Mouse (Mus musculus): ENCODE results near the gene Mmp8. TPM values are rescaled to one million over a fixed set of nuclear protein-coding genes. Genes with fewer than 3 reads are reported as not detected.

Mmp8 gene
- polyA plus RNA-seq, 1 experiment from 2014 or later, result 0.26 TPM

GRCm38 (mm10) chr9:7567376-7567775 lies 9.1 kb downstream of the Mmp8 start:
- WGBS, result 68% methylated on average over 7 of the region's 7 CpGs
- Histone ChIP-seq H3K27ac (replicated peaks) (no peak overlapping the region), H3K9ac (no peak overlapping the region), H3K36me3 (no peaks in the 10 kb centered on the region), H3K4me3 (no peak overlapping the region), H3K9me3 (no peaks in the 10 kb centered on the region), H3K4me1 (replicated peaks) (no peaks in the 10 kb centered on the region), H3K4me2 (no peak overlapping the region), H3K27me3 (no peaks in the 10 kb centered on the region)
- no peak for ATAC-seq (ENCODE audit: low FRiP score, low read depth)

DNA sequence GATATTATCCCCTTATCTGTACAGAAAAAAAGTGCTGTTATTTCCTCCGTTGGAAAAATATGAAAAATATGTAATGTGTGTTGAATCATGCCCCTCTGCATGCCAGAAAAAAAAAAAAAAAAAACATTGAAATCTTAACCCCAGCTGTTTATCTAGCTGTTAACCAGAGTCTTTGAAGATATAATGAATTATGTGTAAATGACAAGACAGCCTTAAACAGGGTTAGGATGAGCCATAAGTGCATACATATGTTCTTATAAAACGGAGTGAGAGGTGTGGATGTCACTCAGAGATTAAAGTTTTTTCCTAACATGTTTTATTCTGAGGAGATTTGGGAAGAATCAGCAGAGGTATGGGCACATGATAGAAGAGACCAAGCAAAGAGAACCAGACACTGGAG lies 9.7 kb downstream of the Mmp8 start:
- Histone ChIP-seq H3K27me3 (no peaks in the 10 kb centered on the region), H3K36me3 (no peaks in the 10 kb centered on the region), H3K4me2 (no peak overlapping the region), H3K9ac (no peak overlapping the region), H3K9me3 (no peaks in the 10 kb centered on the region), H3K27ac (replicated peaks) (no peak overlapping the region), H3K4me3 (no peak overlapping the region), H3K4me1 (replicated peaks) (no peaks in the 10 kb centered on the region)
- no peak for ATAC-seq (ENCODE audit: low FRiP score, low read depth)
- 73% methylated on average over 2 of the region's 2 CpGs for WGBS

DNA sequence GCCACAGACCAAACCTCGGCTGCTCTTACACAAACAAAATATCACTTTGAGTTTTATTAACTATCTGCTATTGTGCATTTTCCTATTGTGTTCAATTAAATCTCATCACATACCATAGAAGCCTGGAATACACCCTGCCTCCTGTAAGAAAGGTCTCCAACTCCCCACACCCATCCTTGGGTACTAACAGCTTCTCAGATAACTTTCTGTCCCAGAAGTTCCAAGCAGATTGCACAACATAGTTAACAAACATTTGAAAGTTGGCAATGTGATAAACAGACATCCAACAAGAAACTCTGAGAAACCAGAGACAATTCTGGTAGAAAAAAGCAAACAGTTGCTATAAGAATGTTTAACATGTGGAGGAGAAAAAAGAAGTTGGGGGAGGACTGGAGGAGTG lies 12.2 kb downstream of the Mmp8 start:
- no peak overlapping the region for H3K4me2 ChIP-seq
- H3K4me1 ChIP-seq (replicated peaks), result no peaks in the 10 kb centered on the region
- no peak overlapping the region for H3K9ac ChIP-seq
- no peaks in the 10 kb centered on the region for H3K36me3 ChIP-seq
- WGBS, result 93% methylated on average over 1 of the region's 1 CpGs
- no peak overlapping the region for H3K27ac ChIP-seq (replicated peaks)
- no peak for ATAC-seq (ENCODE audit: low FRiP score, low read depth)
- no peaks in the 10 kb centered on the region for H3K27me3 ChIP-seq
- no peak overlapping the region for H3K4me3 ChIP-seq
- no peaks in the 10 kb centered on the region for H3K9me3 ChIP-seq

GRCm38 (mm10) chr9:7571162-7571561 lies 12.9 kb downstream of the Mmp8 start, which contains the start of gene Mmp27:
TSS of gene Mmp27 (plus strand) at chr9:7571396.
- H3K9me3 ChIP-seq, result no peaks in the 10 kb centered on the region
- H3K27ac ChIP-seq (replicated peaks), result no peak within 1 kb of the TSS
- no peaks in the 10 kb centered on the region for H3K27me3 ChIP-seq
- H3K4me1 ChIP-seq (replicated peaks), result no peaks in the 10 kb centered on the region
- ATAC-seq (ENCODE audit: low FRiP score, low read depth), result no peak
- H3K4me3 ChIP-seq, result no peak within 1 kb of the TSS
- no peaks in the 10 kb centered on the region for H3K36me3 ChIP-seq
- 84% methylated on average over 4 of the region's 4 CpGs for WGBS
- H3K9ac ChIP-seq, result no peak within 1 kb of the TSS
- no peak within 1 kb of the TSS for H3K4me2 ChIP-seq

DNA sequence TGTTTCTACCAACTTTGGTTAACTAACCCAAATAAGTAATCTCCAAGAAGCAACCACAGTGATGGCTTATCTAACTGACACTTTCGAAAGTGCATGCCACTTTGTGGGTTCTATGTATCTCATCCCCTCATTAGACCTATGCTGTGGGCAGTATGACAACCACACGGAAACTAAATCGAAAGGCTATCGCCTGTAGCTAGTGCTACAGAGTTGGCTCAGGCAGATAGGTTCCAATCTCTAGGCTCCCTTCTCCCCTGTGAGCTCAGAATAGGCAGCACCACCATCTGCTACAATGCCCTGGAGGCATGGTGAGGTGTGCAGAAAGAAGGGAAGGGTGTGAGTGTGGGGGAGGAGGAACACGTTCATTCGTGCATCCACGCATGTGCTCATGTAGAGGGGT lies 13.9 kb downstream of the Mmp8 start:
- no peaks in the 10 kb centered on the region for H3K36me3 ChIP-seq
- no peak overlapping the region for H3K4me3 ChIP-seq
- 91% methylated on average over 7 of the region's 7 CpGs for WGBS
- H3K27ac ChIP-seq (replicated peaks), result no peak overlapping the region
- no peak for ATAC-seq (ENCODE audit: low FRiP score, low read depth)
- H3K27me3 ChIP-seq, result no peaks in the 10 kb centered on the region
- no peak overlapping the region for H3K9ac ChIP-seq
- no peaks in the 10 kb centered on the region for H3K4me1 ChIP-seq (replicated peaks)
- no peaks in the 10 kb centered on the region for H3K9me3 ChIP-seq
- H3K4me2 ChIP-seq, result no peak overlapping the region

GRCm38 (mm10) chr9:7572663-7573308 lies 14.5 kb downstream of the Mmp8 start:
- no peaks in the 10 kb centered on the region for H3K36me3 ChIP-seq
- no peak overlapping the region for H3K9ac ChIP-seq
- no peak overlapping the region for H3K4me3 ChIP-seq
- no peaks in the 10 kb centered on the region for H3K4me1 ChIP-seq (replicated peaks)
- no peak overlapping the region for H3K4me2 ChIP-seq
- no peaks in the 10 kb centered on the region for H3K27me3 ChIP-seq
- ATAC-seq (ENCODE audit: low FRiP score, low read depth), result no peak
- no peaks in the 10 kb centered on the region for H3K9me3 ChIP-seq
- 76% methylated on average over 2 of the region's 2 CpGs for WGBS
- H3K27ac ChIP-seq (replicated peaks), result no peak overlapping the region

DNA sequence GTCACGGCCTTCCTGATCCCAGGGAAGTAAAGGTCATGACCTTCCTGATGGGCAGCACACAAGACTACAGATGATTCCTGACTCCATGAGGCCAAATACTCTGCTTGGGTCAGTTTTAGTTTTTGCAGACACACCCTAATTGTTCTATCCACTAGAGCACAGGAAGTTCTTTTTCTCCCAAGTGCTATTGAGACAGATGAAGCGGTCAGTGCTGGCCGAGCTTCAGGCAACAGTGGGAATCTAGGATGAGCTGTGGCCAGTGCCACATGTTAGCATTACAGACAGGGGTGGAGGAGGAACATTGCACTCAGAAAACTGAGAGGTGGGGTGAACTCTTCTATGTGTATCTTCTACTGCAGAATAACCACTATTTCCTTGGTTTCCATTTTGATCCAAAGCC lies 17.3 kb downstream of the Mmp8 start:
- Histone ChIP-seq H3K27ac (replicated peaks) (no peak overlapping the region), H3K4me2 (no peak overlapping the region), H3K9me3 (no peaks in the 10 kb centered on the region), H3K36me3 (no peaks in the 10 kb centered on the region), H3K4me1 (replicated peaks) (no peaks in the 10 kb centered on the region), H3K4me3 (no peak overlapping the region), H3K9ac (no peak overlapping the region), H3K27me3 (no peaks in the 10 kb centered on the region)
- WGBS, result 72% methylated on average over 3 of the region's 3 CpGs
- ATAC-seq (ENCODE audit: low FRiP score, low read depth), result no peak

DNA sequence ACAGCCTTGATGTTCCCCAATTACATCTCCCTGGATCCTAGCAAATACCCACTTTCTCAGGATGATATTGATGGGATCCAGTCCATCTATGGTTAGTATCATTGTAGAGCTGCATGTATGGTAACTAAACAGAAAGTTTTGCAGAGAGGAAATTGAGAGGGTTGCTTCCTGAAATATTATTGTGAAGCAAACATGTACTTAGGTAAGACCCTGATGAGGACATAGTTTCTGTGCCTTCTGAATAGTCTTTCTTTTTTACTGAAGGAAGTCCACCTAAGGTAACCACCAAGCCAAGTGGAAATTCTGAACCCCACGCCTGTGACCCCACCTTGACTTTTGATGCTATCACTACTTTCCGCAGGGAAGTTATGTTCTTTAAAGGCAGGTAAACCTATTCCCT lies 19.1 kb downstream of the Mmp8 start:
- no peak for ATAC-seq (ENCODE audit: low FRiP score, low read depth)
- Histone ChIP-seq H3K27ac (replicated peaks) (no peak overlapping the region), H3K4me1 (replicated peaks) (no peaks in the 10 kb centered on the region), H3K4me2 (no peak overlapping the region), H3K4me3 (no peak overlapping the region), H3K36me3 (no peaks in the 10 kb centered on the region), H3K9me3 (no peaks in the 10 kb centered on the region), H3K9ac (no peak overlapping the region), H3K27me3 (no peaks in the 10 kb centered on the region)
- 92% methylated on average over 2 of the region's 2 CpGs for WGBS

- no peak for ATAC-seq (ENCODE audit: low FRiP score, low read depth)
- Histone ChIP-seq H3K9ac (no peak overlapping the region), H3K4me1 (replicated peaks) (no peaks in the 10 kb centered on the region), H3K27me3 (no peaks in the 10 kb centered on the region), H3K4me2 (no peak overlapping the region), H3K9me3 (no peaks in the 10 kb centered on the region), H3K27ac (replicated peaks) (no peak overlapping the region), H3K36me3 (no peaks in the 10 kb centered on the region), H3K4me3 (no peak overlapping the region)
- 81% methylated on average over 8 of the region's 8 CpGs for WGBS
Measured at GRCm38 (mm10) chr9:7590063-7590462, 31.8 kb downstream of the Mmp8 start.

DNA sequence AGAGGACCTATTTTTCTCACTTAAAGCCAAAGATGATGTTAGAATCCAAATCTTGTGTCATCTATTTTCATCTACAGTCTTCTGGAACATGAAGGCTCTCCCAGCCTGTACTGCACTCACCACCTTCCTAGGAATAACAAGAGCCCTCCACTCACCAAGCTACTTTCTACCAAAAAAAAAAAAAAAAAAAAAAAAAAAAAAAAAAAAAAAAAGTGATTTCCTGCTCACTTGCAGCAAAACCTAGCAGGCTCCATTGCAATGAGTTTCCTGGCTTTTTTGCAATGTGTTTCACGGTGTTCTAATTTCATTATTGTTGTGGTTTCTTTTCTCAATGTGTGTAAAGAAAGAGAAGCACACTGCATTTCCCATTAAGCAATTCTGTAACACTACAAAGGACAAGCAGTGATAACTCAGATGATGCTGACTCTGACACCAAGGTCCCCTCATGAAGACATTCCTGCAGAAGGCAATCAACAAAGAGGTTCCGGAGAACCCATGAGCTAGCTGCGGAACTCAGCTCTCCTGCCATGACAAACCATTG lies 35.1 kb downstream of the Mmp8 start:
- Histone ChIP-seq H3K4me3 (no peak overlapping the region), H3K27ac (replicated peaks) (no peak overlapping the region), H3K9ac (no peak overlapping the region), H3K4me2 (no peak overlapping the region), H3K36me3 (no peaks in the 10 kb centered on the region), H3K27me3 (no peaks in the 10 kb centered on the region), H3K9me3 (no peaks in the 10 kb centered on the region), H3K4me1 (replicated peaks) (no peaks in the 10 kb centered on the region)
- ATAC-seq (ENCODE audit: low FRiP score, low read depth), result no peak
- WGBS, result 92% methylated on average over 3 of the region's 3 CpGs

DNA sequence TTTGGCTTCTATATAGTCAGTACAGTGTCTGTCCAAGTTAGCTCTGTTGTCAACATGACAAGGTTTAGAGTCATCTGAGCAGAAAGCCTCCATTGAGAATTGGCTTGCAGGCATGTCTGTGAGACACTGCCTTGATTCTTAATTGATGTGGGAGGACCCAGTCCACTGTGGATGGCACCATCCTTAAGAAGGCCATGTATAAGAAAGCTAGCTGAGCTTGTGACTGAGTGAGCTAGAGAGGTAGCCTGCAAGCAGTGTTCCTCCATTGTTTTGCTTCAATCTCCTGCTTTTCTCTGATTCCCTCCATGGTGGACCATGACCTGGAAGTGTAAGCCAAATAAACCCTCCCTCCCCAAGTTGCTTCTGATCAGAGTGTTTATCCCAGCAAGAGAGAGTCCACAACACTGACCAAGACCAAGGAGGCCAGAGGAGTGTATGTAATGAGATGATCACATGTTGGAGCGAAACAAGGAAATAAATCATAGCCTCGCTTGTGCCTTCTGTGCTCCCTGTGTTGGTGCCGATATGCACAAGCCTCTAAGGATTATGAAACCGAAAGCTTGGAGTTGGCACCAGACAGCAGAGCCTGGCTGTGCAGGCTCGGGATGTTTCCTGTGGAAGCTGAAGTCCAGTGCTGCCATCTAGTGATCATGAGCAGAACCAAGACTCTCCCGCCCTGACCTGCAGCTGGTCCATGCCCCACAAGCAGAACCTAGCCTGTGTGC lies 36.7 kb downstream of the Mmp8 start:
- peak; percentile 99 for ATAC-seq (ENCODE audit: low FRiP score, low read depth)
- peak overlapping the region; percentile 32; the same call in 1 of the 2 replicates for H3K9ac ChIP-seq
- H3K4me2 ChIP-seq, result peak overlapping the region; percentile 51
- no peak overlapping the region for H3K27ac ChIP-seq (replicated peaks)
- peak overlapping the region; percentile 33 for H3K4me3 ChIP-seq
- WGBS, result 13% methylated on average over 6 of the region's 6 CpGs
- no peaks in the 10 kb centered on the region for H3K36me3 ChIP-seq
- H3K4me1 ChIP-seq (replicated peaks), result no peaks in the 10 kb centered on the region
- H3K9me3 ChIP-seq, result no peaks in the 10 kb centered on the region
- no peaks in the 10 kb centered on the region for H3K27me3 ChIP-seq

DNA sequence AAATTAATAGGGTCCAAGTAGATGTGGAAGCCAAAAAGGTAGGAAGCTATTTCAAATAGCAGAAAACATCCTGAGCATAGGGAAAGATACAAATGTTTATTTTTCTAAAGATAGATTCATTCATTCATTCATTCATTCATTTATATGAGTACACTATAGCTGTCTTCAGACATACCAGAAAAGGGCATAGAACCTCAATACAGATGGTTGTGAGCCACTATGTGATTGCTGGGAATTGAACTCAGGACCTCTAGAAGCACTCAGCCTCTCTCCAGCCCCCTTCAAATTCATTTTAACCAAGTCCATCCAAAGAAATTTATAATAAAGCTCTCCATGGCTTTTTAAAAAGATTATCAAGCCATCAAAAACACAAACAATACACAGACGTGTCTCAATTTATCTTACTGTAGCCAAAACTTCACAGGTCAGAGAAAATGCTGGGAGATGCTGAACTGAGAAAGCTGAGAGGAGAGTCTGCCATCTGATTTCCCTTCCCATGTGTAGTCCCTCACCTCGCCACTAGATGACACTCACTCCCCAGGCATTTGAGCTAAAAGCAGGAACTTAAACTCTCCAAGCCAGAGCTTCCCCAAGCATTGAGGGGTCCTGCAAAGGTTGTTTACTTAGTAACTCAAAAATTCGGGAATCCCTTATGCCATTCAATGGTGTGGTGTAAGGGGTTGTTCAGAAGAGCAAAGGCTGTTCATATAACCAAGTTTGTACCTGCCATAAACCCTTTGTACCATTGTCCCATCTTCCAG lies 44.9 kb downstream of the Mmp8 start:
- 8% methylated on average over 3 of the region's 3 CpGs for WGBS
- no peak overlapping the region for H3K4me2 ChIP-seq

More for the DNA sequence above, 44.9 kb downstream of the Mmp8 start:
- no peak overlapping the region for H3K27ac ChIP-seq (replicated peaks)
- no peaks in the 10 kb centered on the region for H3K27me3 ChIP-seq
- peak; percentile 54; the same call in 1 of the 2 replicates for ATAC-seq (ENCODE audit: low FRiP score, low read depth)
- H3K4me1 ChIP-seq (replicated peaks), result no peaks in the 10 kb centered on the region
- H3K9me3 ChIP-seq, result no peaks in the 10 kb centered on the region
- no peaks in the 10 kb centered on the region for H3K36me3 ChIP-seq
- H3K4me3 ChIP-seq, result no peak overlapping the region
- H3K9ac ChIP-seq, result no peak overlapping the region

Data from hindbrain, embryonic 15.5 days (tissue).